Mouse (Mus musculus) urinary bladder, postnatal 36 days (tissue): Measurements from ENCODE around the gene Olfr266.

Experiments used
- DNase-seq, 2 experiments: peaks; one replicate each; pipeline ENCODE4 v3.0.0; 2022; ENCODE audit warnings: low spot score in 2 of 2, mixed read lengths in 1 of 2

The Olfr266 gene

GRCm38 (mm10) chr3:106826187-106826586 is at the start of gene Olfr266:
TSS of gene Olfr266 (minus strand) at chr3:106826287.
- DNase-seq: no peak

GRCm38 (mm10) chr3:106875626-106876025 is 49.5 kb upstream of the Olfr266 start:
- no peak for DNase-seq

- no peak for DNase-seq
These were observed 46.8 kb upstream of the Olfr266 start for GRCm38 (mm10) chr3:106872893-106873292.

- no peak for DNase-seq
These were observed 6.0 kb upstream of the Olfr266 start for GRCm38 (mm10) chr3:106832107-106832506.

GRCm38 (mm10) chr3:106817676-106818075 is 8.4 kb downstream of the Olfr266 start:
- DNase-seq: no peak

GRCm38 (mm10) chr3:106808972-106809695 is 17.0 kb downstream of the Olfr266 start:
- no peak for DNase-seq

- no peak for DNase-seq
These were observed 28.0 kb downstream of the Olfr266 start for GRCm38 (mm10) chr3:106798079-106798478.

- no peak for DNase-seq
These were observed 36.2 kb downstream of the Olfr266 start, which contains the start of gene Cd53 for GRCm38 (mm10) chr3:106789930-106790329. TSS of gene Cd53 (minus strand) at chr3:106790149.

- peak in 1 of 2 experiments; percentile 8 for DNase-seq
These were observed 37.6 kb downstream of the Olfr266 start for GRCm38 (mm10) chr3:106788440-106788887.

- DNase-seq: no peak
These were observed 38.1 kb downstream of the Olfr266 start for GRCm38 (mm10) chr3:106787972-106788371.

GRCm38 (mm10) chr3:106785130-106785529 is 41.0 kb downstream of the Olfr266 start:
- DNase-seq: no peak

- DNase-seq: no peak
These were observed 54.3 kb downstream of the Olfr266 start for GRCm38 (mm10) chr3:106771834-106772233.
